Mouse (Mus musculus) T-helper 2 cell (primary cell): ENCODE data around the gene 4930442H23Rik.
"Not testable (repeated sequence)": the region's sequence is repeated elsewhere in the genome, so short reads cannot be mapped to it uniquely, and the experiment has no call there.

Experiments
- in situ Hi-C: fragments of 300-600 bp; cut with MboI, MseI; formaldehyde crosslinking; loops from one replicate; pipeline ENCODE4 v1.15.1; 2025; ENCODE audit warnings: high pct_unique_total_duplicates

The 4930442H23Rik gene

DNA sequence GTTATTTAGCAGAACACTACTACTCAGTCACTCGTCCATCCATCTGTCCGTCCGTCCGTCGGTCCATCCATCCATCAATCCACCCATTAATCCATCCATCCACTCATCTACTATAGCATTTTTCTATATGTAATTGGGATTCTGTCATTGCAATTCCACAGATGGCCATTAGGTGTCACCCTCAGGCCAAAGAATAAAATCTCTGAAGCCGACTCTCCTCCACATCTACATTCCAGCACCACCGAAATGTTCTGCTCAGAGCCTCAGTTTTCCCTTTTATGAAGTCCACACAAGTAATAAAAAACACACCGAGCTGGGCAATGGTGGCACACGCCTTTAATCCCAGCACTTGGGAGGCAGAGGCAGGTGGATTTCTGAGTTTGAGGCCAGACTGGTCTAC lies 14.6 kb upstream of the 4930442H23Rik start:
- in situ Hi-C loops: no loop called here

DNA sequence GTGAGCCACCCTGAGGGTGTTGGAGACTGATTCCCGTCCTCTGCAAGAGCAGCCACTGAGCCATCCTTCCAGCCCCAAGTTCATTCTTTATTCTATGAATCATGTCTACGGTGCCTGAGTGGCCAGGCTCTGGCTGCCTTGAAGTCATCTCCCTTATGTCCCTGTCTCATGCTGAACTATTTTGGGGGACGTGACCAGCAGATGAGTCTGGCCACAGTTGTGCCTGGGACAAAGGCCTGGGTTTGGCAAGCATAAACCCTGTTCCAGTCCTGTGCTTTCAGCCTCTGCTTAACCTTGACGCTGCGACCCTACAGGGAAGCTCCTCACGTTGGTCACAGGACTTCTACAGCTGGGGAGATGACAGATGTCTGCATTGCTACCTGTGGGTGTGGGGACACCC lies 13.7 kb upstream of the 4930442H23Rik start:
- in situ Hi-C loops: no loop called here

DNA sequence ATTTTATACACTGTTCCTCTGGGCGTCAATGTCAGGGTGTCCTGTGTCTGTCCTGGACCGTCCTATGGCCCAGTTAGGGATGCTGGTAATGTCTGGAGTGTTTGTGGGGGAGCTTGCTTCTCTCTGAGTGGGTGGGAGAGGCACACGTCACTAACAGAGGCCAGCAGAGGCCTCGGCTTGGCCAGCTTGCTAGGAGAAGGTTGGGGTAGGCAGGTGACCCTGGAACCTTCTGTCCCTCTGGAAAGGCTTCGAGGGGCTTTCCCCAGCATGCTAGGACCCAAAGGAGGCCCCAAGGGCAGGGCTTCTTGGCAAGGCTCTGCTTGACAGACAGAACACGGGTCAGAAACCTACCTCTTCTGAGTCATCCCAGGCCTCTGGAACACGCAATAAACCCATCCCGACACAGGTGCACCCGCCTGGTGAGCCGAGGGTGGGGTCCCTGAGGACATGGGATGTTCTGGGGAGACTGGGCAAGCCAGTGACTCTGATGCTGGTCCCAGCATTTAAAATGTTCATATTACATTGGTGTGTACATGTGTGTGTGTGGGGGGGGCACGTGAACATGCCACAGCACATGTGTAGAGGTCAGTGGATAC lies 12.9 kb upstream of the 4930442H23Rik start:
- in situ Hi-C loops: no loop called here

DNA sequence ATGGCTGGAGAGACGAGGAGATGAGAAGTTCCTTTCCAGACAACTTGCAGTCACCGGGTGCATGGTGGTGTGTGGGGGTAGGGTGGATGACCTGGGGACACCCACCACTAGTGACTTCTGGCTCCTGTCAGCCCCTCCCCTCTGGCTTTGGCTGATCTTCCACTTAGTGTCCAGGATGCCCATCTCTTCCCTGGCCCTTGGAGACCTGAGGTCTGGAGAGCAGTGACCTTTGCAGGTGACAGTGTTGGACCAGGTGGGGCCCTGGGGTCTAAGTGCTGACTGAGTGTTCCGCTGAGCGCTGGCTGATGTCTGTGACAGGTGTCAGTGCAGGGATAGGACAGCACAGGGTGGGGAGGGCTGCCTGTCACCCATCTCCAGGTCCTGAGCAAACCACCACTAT lies 11.7 kb upstream of the 4930442H23Rik start:
- in situ Hi-C loops: no loop called here

DNA sequence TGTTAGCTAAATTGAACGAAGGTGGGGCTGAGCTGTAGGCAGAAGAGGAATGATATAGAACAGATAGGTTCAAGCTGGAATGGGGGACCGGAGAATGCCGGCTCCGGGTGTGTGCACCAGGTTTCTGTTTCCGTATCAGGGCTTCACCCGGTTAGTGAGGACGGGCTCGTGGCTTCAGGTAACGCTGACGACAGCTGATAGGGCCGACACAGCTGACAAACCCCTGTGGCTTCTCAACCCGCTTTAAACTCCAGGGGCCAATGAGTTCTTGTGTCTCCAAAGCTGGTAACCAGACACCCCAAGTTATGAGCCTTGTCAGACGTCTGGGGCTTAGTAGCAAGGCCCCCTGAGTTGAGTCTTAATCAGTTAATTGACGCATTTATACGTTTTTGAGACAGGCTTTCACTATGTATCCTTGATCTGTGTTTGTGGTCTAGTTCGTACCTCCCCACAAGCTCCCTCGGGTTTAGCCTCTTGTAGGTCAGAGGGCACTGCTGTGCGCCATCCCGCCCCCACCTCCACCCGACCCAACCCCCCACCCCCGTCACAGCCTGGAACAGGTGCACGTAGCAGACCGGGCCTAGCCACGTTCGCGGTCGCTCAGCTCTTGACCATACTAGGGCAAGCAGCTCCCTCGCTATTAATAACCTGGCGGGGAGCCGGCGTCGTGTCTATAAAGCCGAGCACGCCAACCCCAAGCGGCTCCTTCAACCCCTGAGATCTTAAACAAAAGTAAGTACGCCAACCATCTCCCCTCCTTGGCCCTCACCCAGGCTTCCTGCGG lies 10.5 kb upstream of the 4930442H23Rik start:
- in situ Hi-C loops: no loop called here

DNA sequence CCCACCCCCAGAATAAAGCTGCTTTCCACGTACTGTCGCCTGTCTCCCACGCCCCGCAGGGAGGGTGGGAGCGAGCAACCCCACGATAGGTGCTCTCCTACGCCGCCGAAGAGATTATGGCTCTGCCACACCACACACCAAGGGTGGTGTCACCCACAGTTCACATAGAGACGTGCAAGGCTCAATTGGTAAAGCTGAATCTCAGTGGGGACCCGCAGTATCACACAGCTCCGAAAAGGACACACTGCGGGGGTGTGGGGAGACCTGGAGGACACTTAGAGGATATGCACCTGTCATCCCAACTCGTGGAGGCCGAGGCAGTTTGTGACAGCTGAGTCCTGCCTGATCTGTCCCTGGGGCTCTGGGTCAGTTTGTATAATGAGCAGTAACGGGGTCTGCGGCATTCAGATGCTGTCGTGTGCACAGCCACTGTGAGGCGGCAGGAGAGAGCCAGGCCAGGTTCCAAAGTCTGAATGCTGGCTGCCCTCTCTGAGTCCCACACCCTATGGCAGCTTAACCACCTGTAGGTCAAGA lies 9.4 kb upstream of the 4930442H23Rik start:
- in situ Hi-C loops: no loop called here

DNA sequence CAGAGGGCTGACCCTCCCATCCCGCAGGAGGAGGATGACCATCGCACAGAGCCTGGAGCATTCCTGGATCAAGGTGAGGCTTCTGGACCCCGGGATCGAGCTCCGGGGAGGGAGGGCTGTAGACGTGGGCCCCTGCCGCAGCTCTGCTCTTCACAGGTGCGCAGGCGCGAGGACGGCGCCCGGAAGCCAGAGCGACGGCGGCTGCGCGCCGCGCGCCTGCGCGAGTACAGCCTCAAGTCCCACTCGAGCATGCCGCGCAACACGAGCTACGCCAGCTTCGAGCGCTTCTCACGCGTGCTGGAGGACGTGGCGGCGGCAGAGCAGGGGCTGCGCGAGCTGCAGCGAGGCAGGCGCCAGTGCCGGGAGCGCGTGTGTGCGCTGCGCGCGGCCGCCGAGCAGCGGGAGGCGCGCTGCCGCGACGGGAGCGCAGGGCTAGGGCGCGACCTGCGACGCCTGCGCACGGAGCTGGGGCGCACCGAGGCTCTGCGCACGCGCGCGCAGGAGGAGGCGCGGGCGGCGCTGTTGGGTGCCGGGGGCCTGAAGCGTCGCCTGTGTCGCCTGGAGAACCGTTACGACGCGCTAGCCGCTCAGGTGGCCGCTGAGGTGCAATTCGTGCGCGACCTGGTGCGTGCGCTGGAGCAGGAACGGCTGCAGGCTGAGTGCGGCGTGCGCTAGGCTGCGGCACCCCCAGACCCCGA lies 8.8 kb upstream of the 4930442H23Rik start:
- in situ Hi-C loops: no loop called here

DNA sequence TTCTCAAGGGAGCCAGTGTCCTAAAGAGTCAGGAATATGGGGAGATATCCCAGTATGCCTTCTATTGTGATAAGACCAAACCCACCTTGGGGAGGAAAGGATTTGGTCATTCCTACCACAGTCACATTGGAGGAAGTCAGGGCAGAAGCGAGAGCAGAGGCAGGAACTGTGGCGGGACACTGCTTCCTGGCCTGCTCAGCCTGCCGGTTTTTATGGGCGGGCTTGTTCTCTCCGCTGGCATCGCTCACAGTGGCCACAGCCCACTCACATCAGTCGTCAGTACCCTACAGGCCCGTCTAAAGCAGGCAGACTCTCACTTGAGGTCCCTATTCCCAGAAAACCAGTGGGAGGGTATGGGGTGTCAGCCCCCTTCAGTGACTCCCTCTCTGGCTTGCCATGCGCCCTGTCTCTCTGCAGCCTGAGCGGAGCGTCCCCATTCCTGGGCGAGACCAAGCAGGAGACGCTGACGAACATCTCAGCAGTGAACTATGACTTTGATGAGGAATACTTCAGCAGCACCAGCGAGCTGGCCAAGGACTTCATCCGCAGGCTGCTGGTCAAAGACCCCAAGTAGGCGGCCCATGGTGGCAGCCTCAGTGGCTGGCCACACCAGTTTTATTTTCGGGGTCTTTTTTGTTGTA lies 7.8 kb upstream of the 4930442H23Rik start:
- in situ Hi-C loops: no loop called here

DNA sequence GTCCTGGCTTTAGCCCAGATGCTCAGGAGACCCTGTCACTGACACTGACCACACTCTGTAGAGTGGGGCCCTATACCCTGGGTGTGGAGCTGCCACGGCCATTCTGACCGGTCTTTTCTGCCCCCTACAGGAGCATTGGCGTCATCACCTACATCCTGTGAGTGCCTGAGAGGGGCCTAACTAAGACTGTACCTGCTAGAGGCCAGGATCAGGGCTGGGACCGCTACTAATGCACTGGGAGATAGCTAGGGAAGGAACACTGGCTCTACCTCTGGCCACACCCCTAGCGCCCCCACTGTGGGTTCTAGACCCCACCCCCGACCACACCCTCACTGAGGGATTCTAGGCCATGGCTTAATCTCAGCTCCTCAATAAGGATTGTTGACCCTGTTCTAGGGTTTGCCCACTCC lies 7.3 kb upstream of the 4930442H23Rik start:
- in situ Hi-C loops: no loop called here

GRCm38 (mm10) chr10:81190236-81190911 lies 6.7 kb upstream of the 4930442H23Rik start:
- in situ Hi-C loops: no loop called here

DNA sequence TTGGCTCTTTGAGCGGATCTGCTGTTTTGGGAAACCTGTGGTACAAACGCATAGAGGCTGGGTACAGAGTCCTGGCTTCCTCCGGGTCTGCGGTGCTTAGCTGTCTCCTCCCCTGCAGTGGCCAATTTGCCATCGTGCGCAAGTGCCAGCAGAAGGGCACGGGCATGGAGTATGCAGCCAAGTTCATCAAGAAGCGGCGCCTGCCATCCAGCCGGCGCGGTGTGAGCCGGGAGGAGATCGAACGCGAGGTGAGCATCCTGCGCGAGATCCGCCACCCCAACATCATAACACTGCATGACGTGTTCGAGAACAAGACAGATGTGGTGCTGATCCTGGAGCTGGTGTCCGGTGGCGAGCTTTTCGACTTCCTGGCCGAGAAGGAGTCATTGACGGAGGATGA lies 6.2 kb upstream of the 4930442H23Rik start:
- in situ Hi-C loops: no loop called here

- in situ Hi-C loops: no loop called here
Measured at GRCm38 (mm10) chr10:81187161-81187560, 3.5 kb upstream of the 4930442H23Rik start.

DNA sequence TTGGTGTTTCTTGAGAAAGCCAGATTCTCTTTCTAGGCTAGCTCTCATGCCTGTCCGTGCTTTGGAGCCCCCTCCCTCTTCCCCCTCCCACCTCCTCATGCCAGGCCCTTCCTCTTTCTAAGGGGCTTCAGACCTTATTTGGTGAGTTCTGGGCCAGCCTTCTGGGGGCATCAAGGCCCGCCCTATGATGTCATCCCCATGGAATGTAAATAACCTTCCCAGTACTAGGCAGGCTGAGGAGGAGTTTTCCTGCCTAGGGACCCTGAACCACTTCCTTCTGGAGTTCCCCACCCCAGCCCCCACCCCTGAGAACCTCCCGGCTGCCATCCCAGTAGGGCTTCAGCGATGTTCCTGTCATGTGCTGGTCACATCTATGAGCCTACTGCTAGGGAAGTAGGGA lies 1.1 kb upstream of the 4930442H23Rik start:
- in situ Hi-C loops: no loop called here

DNA sequence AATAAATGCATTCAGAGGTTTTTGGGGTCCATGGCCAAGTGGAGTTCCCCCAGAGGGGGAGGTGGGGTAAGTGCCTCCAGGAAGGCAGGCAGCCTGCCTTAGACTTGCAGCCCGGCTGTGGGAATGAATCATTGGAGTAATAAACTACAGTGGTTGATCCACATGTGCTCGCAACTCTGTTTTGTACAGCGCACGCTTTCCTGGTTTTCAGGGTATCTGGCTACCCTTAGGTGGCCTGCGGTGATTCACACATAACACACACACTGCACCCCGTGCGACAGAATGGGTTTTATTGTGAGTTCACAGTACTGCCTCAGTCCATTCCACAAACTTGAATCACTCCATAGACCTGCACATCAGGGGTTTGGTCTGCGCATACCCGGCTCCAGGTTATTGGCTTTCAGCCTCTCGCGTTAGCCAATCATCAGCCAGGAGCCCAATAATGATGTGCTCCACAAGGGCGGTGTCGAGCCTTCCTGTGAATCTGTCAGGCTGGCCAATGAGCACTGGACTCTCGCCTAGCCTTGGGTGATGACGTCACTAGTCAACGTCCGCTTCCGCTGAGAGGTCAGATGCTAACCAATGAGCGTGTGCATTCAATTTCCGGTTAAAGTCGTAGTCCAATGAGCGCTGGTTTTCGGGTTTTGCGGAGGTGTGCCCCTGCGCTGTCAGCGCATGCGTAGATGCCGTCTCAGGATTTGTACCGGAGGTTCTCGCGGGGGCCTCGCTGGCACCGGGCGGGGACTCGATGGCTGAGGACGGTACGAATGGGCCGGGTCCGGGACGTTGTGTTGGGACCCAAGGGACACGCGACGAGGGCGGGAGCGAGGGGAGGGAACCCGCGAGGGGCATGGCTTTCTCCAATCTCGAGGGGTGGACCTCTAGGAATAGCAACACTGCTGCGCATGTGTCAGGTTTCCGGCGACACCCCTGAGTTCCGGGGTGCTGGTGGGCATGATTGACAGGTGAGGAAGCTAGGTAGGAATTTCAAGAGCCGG lies 1.0 kb downstream of the 4930442H23Rik start, which contains the start of gene Dapk3:
Gene Dapk3 (plus strand): TSS at position 670 of the 998 bp plus-strand sequence.
- in situ Hi-C loops: no loop called here

GRCm38 (mm10) chr10:81181860-81182259 lies 1.8 kb downstream of the 4930442H23Rik start:
- in situ Hi-C loops: not testable (repeated sequence)

DNA sequence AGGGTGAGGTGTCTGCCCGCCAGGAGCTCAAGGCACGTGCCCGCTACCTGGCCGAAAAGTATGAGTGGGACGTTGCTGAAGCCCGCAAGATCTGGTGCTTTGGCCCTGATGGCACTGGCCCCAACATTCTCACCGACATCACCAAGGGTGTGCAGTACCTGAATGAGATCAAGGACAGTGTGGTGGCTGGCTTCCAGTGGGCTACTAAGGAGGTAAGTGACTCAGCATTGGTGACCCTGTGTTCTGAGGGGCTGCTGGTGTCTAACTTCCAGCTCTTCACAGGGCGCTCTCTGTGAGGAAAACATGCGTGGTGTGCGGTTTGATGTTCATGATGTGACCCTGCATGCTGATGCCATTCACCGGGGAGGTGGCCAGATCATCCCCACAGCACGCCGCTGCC lies 2.7 kb downstream of the 4930442H23Rik start:
- in situ Hi-C loops: no loop called here

DNA sequence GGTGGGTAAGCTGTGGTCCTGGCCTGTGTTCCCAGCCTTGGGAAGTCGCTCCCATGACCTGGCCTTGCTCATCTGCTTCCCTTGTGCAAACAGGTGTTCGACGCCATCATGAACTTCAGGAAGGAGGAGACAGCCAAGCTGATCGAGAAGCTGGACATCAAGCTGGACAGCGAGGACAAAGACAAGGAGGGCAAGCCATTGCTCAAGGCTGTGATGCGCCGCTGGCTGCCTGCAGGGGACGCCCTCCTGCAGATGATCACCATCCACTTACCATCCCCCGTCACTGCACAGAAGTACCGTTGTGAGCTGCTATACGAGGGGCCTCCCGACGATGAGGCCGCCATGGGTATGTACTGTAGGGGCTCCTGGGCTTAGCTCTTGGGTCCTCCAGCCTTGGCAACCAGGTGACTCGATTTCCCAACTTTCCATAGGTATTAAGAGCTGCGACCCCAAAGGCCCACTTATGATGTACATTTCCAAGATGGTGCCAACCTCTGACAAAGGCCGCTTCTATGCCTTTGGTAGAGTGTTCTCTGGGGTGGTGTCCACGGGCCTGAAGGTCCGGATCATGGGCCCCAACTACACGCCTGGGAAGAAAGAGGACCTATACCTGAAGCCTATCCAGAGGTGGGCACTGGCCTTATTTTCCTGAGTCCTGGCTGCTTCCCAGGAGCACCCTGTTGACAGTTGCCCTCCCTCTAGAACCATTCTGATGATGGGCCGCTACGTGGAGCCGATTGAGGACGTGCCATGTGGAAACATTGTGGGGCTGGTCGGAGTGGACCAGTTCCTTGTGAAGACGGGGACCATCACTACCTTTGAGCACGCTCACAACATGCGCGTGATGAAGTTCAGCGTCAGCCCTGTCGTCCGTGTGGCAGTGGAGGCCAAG lies 4.0 kb downstream of the 4930442H23Rik start:
- in situ Hi-C loops: loop anchor here (5.0 kb wide), 1 partner anchor 42 kb away; the partner anchor contains the start of gene Zbtb7a

DNA sequence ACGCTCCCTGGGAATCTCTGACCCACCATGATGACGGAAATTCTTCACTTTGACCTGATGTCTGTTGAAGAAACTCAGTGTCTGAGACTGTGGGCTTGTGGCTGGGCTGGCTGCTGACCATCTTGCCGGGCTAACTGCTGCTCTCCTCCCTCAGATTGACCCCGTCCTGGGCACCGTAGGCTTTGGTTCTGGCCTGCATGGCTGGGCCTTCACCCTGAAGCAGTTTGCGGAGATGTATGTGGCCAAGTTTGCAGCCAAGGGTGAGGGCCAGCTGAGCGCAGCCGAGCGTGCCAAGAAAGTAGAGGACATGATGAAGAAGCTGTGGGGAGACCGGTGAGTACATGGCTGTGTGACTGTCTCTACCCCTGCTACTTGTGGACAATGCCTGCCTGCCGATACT lies 4.7 kb downstream of the 4930442H23Rik start:
- in situ Hi-C loops: loop anchor here (5.0 kb wide), 1 partner anchor 42 kb away; the partner anchor contains the start of gene Zbtb7a
